Mouse (Mus musculus) CD4-positive helper T cell, adult 2 months (primary cell): Measurements from ENCODE around the gene Rbm47.
A peak's percentile ranks its signal among the peaks of the same experiment; 100 is the strongest.

Experiments used
- DNase-seq: peaks from one replicate; pipeline ENCODE4 v3.0.0-alpha.2; 2012; ENCODE audit warnings: low read depth, missing footprints, low spot score

Gene Rbm47

DNA sequence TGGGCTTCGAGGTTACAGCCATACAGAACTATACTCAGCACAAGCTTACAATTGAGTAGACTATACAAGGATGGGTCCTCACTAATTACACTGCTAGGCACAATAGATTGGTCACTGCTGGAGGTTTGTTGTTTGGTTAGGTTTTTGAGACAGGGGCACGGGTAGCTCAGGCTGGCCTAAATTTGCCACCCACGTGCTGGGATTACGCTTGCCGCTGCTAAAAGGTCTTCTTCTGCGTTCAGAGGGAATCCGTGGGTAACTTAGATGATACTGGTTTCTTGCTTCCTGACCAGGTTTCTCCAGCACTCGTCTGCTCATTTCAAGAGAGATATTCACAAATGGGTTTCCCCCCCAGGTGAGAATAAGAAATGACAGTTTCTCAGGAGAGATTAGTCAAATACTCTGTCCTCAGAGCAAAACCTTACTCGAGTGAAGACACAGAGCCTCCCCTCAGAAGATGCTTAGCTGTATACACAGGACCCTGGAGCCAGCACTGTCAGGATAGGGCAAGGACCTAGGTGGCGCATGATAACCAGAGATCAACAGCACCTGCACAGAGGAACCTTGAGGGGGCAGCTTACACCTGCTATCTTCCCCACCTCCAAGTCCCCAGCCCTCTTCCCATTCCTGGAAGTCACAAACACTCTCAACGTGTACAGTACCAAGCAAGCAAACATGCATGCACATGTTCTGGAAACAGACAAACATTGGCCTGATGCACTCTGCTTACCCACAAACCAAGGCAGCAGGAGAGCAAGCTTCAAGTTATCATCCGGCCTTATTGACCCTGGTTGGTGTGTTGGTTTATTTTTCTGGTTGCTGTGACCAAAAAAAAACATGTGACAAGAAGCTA lies 104.6 kb downstream of the Rbm47 start:
- DNase-seq: peak; percentile 47

DNA sequence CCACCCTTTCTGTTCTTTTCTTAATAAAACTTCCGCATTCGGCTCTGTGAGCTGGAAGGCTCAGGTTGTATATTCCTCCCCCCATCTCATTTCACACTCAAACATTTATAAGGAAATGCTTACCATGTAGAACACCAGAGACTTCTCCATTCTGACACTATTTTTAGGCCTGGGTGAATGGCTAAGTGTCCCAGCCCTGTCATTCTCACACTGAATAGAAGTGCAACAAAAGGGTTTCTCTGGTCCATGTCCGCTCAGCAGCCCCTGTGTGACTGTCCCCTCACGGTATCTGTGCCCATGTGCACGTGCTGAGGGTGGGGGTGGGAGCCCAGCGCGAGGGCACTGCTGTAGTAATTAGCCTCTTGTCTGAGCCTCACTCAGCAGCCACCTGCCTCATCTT lies 105.7 kb downstream of the Rbm47 start:
- no peak for DNase-seq

DNA sequence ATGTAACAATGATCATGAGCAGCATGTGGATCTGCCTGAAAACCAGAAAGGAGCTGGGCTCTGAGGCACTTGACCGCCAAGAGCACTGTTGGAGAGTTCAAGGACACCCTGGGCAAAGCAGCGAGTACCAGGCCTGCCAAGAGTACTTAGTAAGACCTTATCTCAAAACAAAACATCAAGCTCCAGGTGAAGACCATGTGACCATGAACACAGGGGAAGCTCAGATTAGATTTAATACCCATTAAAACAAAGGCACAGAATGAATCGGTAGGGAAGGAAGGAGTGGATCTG lies 110.0 kb downstream of the Rbm47 start:
- DNase-seq: no peak

DNA sequence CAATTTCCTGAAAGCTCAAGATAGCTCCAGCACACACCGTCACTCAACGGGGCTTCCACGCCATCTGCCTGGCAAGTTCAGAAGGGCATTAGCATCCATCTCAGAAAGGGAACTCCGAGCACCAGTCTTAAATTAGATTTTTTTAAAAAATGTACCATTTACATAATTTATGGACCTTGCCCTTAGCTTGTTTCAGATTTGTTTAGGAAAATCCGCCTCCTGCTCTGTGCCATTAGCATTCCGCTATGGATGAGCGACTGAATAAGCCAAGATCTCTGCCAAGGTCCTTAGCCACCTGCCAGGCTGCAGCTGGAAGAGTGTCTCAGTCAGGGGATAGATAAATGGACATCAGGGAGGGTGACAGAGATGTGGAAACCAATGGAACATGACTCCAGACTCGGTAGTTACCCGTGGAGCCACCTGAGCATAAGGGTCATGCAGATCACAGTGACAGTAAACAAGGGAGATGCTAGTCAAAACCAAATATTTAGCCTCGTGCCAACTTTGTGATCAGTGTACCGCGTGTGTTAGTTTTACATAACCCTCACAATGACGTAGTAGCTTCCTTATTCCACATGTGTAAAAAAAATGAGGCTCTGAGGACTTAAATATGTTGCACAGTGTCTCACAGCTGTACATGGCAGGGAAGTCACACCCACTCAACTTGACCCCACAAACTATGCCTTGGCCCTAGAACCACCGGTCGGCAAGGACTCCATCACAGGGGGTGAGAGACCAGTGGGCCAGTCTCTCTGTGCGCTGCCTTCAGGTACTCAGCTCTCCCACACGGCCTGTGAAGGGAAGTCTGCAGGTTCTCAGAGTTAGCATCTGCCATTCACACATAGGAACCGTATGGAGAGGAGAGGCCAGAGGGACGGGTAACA lies 110.6 kb downstream of the Rbm47 start:
- DNase-seq: no peak

DNA sequence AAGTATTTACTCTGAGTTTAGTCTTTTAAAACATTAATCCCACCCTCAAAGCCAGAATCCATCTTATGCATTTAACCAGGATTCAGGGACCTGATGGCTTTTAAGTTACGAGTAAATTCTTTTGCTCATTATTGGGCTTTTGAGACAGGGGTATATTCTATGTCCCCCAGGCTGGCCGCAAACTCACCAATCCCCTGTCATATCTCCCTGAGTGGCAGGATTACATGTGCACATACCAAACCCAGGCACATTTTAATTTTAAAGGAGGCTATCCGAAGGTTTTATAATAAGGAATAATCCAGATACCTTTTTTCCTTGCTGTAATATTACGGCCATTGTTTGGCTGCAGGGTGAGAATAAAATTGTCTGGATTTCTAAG lies 111.3 kb downstream of the Rbm47 start:
- no peak for DNase-seq

DNA sequence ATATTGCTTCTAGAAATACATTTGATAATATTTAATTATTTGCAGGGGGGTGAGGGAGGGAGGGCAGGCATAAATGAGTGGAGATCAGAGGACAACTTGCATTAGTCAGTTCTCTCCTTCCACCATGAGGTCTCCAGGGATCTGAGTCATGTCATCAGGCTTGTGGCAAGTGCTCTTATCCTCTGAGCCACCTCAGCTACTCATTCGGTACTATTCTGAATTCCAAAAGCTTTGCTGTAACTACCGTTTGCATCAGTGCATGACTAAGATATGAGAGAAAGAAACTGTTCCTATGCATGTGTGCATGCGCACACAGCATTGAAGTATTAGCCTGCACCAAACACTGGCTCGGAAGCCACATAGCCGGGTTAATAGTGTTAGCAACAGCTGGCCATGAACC lies 114.1 kb downstream of the Rbm47 start:
- DNase-seq: no peak

DNA sequence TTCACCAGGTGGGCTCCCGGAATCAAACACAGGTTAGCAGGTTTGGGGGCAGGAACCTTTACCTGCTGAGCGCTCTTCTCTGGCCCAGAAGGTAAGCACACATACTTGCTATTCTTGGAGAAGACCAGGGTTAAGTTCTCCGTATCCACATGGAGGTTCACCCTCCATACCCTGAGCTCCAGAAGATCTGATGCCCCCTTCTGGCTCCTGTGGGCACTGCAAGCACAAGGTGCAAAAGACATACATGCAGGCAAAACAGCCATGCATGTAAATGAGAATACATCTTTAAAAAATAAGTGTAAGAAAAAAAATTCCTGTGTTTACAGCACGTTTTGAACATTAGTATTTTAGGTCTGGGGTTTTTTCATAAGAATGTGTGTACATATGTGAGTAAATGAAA lies 116.2 kb downstream of the Rbm47 start:
- DNase-seq: no peak

DNA sequence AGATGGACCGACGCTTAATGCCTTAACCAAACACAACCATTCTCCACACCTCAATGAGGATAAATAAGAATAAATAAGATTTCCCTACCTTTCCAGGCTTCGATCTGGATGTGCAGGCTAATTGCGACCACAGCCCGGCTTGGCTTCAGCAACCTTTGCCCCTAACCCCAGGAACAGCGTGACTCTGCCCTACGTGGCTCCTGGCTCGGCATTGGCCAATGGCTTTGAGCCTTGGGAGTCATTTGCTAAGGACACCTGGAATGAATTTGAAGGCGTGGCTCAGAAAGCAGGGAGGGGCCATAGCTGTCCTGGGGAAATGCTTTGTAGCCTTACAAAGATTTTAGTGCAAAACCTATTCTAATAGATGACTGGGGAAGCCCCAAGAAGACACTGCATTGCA lies 118.5 kb downstream of the Rbm47 start:
- DNase-seq: no peak

DNA sequence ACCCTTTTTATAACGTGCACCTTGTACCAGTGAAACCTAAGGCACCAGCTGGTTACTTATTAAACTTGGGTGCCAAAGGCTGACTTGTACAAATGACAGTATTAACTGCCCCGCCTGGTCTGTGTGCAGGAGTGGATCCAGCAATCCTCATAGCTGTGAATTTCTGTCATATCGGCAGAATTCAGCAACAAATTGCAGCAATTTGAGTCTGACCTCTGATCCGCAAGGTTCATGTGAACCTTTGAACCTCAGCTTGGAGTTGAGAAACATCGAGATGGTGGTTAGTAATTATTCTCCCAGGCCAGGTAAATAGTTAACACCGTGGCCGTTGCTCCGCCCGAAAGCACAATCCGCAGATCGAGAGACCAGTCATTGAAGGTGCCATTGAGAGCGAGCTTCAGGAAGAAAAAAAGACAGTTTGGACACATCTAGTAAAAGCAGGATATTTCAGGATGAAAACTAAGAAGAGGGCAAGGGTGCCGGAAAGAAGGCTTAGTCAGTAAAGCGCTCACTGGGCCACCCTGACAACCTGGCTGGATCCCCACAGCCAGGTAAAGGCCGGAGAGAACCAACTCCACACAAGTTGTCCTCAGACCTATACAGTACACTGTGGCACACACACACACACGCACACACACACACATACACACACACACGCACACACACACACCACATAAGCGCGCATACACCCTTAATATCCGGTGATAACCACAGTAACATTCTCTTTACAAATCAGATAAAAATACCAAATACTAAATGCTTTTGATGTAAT lies 120.0 kb downstream of the Rbm47 start:
- DNase-seq: no peak

DNA sequence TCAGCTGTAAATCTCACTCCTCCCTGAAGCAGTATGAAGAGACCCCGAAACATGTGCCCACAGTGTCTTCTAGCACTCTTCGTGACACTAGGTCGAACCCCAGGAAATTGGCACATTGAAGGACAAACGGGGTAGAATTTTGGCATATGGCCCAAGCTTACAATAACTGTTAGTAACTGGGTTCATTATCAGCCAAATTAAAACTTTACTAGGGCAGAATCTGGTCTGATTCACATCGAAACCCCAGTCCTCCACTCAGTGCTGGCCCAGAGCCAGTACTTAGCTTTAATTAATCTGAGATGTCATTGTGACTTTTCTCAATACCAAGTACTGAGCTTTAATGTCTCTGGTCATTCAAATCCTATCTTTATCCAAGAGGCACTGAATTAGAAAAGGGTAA lies 122.1 kb downstream of the Rbm47 start:
- DNase-seq: no peak

DNA sequence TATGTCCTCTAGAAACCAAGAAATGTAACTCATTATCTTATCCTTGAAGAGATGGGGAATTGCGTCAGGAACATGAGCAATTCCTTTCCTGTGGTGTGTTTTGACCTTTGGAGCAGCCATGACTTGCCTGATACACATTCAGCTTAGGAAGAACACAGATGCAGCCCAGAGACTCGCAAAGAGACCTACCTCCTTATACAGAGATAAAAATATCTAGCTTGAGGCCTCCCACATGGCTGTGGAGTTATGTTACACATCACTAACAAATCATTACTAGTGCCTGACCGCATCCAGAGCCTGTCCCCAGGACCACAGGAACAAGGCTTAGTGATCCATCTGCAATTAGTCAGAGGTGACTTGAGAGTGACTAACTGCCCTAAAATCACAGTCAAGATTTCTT lies 126.6 kb downstream of the Rbm47 start:
- no peak for DNase-seq

DNA sequence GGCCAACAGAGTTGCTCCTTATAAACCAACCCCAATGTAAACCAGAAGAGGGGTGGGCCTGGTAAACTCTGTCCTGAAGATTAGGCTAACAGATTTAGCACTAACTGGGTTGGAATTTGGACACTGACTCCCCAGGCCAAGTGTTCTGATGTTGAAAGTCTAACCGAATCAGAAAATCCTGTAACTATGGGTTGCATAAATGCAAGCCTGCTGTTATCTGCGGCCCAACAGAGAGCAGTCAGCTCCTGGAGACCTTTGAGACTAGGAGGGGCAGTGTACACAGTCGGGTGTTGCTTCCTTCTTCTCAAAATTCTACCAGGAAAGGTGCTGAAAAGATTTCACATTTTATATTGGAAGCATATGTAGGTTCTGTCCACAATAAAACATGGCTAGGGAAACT lies 129.0 kb downstream of the Rbm47 start:
- DNase-seq: no peak

DNA sequence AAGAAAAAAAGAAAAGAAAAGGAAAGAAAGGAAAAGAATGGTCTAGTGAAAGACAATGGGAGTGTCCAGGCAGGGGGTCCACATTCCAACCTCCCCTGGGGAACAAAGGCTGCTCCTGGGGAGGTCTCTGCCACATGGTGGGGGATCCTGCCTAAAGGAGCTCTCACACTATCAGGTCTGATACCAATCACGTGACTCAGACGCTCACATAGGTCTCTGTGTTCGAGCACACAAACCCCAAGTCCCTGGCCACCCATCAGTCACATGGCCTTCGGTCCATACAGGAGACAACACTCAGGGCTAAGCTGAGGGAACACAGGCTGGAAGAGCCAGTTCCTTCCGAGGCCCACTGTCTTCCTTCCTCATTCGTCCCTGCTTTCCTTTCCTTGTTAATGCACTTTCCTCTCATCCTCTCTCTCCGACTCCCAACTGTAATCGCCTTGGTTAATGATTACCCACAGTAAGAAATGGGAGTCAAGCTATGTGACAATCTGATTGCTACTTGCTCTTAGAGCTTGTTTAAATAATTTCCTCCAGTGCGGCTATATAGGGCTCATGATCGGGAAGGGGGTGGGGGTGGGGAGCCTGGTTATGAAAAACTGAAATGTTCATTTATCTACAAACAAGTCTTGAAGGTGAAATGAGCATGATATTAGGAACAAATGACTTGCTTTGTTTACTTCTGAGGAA lies 130.1 kb downstream of the Rbm47 start:
- DNase-seq: no peak

DNA sequence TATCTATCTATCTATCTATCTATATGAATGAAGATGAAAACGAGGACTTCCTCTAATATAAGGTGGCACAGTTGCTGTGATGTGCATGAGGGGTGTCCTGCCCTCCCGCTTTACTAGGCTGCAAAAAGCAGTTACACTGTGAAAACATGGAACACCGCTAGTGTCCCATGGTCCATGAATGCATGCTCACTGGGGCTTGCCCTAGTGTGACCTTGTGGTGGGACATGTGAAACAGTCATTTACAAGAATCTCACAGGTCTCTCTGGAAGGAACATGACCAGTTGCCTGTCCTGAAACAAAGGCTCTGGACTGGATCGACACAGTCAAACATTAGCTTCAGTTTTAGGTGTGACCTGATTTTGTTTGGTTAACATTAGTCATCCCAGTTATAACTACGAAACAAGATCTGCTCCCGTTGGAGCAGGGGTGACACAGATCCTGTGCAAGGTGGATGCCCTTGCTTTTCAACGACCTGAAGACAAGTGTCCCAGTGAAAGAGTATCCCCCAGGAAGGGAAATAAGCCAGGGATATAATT lies 132.1 kb downstream of the Rbm47 start:
- DNase-seq: no peak

DNA sequence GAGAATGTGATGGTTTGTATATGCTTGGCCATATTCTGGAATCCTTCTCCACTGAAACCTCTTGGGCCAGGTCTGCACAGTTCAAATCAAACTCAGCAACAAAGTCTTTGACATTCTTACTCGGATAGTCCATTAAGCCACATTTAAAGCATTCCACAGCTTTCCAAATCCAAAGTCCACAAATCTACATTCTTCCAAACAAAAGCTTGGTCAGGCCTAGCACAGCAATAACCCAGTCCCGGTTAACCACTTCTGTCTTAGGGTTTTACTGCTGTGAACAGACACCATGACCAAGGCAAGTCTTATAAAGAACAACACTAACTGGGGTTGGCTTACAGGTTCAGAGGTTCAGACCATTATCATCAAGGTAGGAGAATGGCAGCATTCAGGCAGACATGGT lies 133.1 kb downstream of the Rbm47 start:
- no peak for DNase-seq

DNA sequence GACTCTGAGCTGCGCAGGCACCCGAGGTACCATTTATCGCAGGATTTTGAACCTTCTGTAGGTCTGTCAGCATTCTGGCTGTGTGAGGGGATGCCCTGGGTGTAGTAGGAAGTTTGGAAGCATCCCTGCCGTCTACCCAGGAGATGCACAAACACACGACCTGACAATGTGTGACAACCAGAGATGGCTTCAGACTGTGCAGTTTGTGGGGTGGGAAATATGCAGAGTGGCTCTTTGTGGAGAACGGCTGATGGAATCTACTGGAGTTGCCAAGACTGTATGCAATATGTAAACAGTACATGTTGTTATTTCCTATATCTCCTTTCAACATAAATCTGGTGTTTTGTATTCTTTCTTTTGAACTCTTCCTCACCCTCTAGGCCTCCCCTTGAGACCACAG lies 135.9 kb downstream of the Rbm47 start:
- no peak for DNase-seq

DNA sequence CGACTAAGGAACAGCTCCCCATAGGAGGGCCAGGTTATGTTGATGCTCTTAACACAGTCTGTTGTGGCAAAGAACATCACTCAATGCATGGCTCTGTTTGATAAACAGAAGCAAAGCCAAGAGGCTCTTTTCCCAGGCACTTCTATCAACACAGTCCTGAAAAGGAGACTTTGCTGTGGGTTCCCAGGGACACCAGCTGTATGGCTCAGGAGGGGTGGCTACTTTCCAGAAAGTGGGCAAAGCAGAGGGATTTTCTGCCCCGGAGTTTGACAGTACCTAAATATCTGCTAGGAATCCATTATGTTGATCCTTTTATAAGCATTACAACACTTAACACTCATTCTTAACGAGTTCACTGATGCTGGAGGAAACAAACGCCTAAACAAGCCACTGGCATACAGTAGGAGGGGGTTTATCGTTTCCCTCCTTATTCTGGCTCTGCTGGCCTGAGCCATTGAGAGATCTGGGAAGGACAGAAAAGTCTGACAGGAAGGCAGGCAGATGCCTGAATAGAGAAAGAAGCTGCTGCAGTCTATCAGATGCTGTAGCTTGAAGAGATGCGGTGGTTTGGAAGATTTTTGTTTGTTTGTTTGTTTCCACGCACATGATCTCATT lies 136.4 kb downstream of the Rbm47 start:
- DNase-seq: no peak

DNA sequence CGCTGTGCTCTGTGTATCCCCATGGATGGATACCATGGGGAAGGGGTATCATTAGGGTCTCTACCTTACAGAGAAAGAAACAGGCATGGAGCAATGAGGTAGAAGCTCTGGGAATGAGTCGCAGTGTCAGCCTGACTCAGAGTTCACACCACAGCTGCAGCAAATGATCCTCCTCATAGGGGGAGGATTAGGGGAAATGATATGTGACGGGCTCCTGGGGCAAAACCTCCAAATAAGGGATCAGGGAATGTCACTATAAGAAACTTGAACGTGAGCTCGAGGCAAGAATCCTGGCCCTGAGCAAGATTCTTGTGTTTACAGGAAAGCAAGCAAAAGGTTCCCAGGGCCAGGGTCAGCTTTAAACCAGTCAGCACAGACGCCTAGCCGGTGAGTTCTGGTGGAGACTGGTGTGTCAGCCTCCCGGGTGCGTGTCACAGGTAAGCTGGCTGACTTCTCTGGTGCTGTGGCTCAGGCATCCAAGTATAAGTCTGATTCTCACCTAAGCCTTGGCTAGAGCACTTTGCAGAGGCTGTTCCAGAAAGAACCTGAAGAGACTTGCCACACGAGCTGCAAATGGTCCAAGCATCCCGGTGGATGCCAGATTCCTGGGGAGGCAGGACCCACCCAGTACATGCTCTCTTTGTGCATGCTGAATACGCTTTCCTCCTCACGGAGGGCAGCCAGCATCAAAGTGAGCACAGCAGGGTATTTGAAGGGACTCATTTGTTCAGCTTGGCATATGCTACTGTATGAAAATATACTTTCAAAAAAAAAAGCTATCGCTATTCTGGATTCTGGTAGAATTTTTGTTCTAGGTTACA lies 138.3 kb downstream of the Rbm47 start:
- no peak for DNase-seq

DNA sequence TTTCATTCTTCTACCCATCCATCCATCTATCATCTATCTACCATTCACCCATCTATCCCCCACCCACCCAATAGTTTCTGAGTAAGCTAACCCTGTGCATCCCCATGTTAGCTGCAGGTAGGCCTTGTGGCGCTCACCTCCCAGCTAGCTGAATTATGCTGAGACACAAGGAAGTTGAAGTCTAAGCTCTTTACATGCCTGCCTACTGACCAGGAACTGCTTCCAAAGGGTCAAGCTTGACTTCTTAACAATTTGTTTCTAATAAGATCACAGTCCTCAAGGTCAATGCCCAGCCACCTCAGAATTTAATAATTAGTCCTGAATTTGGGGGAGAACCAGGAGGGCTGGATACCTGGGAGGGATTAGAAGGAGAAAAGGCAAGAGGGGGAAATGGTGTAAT lies 140.1 kb downstream of the Rbm47 start:
- no peak for DNase-seq

DNA sequence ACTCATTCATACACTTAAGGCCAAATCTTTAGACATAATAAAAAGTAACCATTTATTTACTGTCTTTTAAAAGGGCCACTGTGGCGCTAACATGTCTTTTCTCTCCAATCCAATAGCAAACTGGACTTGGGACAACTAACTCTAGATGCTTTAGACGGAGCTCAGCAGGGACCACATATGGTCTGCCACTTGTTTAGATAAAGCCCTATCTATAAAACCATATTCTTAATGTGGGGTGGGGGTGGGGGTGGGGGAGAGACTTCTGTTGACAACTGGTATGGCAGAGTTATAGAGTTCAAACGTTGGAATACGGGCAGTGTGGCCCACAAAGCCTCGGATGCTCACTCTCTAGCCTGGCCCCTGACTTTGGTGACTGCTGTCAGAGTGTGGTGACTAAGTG lies 141.2 kb downstream of the Rbm47 start:
- DNase-seq: no peak
